Mouse (Mus musculus) heart, adult 18-20 months (tissue): ENCODE data around the gene Lhfpl1. TPM values are rescaled to one million over a fixed set of nuclear protein-coding genes. Genes with fewer than 3 reads are reported as not detected.
"Not testable (repeated sequence)": the region's sequence is repeated elsewhere in the genome, so short reads cannot be mapped to it uniquely, and the experiment has no call there.

Experiments
- DNase-seq, 2 experiments: peaks; one replicate each; pipeline ENCODE4 v3.0.0; 2021 to 2022; ENCODE audit warnings: mixed read lengths in 1 of 2
- long read RNA-seq, 2 experiments: library from polyadenylated mRNA; stranded (forward); transcript quantifications; one replicate each; pipeline ENCODE4 v2.0.0; 2021
- total RNA-seq, 2 experiments: library from RNA; stranded (reverse); gene quantifications; 2 replicates each; pipeline ENCODE4 v1.2.3; 2021

Gene Lhfpl1
- not detected for total RNA-seq
- long read RNA-seq, experiment 1: 0 reads
- long read RNA-seq, experiment 2: 0 reads

DNA sequence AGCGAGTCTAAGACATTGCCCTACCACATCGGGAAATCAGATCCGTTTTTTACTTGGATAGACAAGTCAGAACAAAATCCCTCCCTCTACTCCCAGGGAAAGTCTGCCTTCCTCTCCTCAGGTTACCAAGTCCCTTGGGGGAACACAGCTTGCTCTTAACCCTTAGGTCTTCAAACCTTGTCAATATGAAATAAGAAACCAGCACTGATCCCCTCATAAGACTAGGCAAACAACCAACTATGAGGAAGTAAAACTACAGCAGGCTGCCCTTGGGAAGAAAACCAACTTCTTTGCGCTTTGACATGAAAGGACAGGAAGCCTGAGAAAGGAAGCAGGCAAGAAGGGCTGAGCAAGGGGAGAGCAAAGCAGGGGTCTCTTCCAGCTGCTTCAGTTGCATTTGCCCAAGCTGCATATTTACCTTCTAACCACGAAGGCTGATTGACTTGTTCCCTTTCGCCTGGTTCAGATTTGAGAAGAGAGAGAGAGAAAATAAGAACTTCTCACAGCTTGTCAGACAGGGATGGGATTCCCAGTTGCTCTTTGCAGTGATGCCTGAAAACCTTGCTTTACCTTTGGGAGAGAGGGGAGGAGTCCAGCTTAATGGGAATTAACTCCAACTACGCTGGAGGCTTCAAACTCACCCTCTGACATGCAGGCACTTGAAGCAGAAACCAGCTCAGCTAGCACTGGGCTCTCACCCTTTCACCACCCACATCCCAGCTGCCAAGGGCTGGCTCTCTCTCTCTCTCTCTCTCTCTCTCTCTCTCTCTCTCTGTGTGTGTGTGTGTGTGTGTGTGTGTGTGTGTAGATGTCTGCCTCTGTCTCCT, at the start of gene Lhfpl1:
Gene Lhfpl1 (minus strand): TSS at position 713 of the 827 bp plus-strand sequence.
- DNase-seq: no peak

DNA sequence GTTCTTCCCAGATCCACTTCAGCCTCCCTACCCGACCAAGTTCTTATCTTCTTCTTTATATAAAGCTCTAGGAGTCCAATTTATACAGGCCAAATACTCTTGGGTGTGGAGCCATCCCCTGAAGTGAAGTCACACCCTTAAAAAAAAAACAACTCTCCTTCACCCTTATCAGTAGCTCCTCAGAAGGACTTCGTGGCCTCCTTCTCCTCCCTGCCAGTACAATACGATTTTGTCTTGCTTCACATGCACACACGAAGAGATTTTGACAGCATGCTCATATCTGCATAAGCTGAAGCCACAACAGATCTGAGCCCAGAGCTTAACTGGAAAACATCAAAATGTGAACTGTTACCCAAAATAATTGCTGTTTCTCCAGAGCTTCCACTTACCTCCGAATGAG, 22.9 kb upstream of the Lhfpl1 start:
- no peak for DNase-seq

DNA sequence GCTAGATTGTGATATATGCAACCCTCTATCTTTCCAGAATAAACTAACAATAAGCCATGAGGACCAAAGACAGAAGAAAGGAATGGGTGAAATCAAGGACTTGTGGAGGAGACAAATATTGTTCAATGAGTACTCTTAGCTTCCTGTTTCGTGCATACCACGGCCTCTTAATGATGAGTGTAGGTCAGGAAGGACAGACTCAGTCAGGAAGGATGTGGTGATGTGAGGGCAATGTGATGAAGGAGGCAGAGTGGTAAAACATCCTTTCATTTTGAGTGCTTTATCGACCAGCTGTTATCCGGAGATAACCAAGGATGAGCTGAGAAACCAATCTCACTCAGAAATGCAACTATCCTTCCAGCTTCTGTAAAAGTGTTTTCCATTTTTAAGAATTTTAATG, 13.6 kb upstream of the Lhfpl1 start:
- DNase-seq: no peak

DNA sequence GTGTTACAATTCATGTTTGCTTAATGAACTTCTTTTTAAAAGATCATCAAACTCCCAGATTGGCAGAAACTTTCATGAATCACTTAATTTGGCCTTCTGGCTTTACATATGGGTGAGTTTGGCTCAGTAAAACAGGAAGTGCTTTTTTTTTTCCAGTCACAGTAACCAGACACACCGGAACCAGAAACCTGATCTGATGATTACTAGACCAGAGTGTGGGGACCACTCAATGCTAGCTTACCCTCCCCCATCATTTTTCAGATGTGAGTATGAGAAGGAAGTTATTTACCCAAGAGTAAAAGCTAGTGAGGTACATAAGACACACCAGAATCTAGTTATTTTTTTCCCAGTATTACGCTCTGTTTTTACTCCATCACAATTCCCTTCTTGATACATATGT, 6.5 kb downstream of the Lhfpl1 start:
- no peak for DNase-seq

DNA sequence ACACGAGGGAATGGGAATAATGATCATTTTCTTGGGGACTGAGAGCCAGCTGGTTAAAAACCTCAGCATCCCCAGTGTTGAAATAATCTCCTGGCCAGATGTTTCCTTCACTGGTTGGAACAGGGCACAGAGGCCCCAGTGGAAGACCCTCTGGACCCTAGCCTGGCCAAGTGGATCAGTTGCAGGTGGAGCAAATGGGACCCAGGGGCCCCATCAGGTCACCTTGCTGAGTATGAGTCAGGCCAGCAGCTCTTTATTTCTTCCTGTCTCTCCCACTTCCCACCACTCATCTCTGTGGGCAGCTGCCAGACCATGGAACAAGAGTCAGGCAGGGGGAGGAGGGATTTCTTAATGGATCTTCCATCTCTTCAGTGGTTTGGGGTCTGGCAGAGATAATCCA, 12.7 kb downstream of the Lhfpl1 start:
- no peak for DNase-seq

DNA sequence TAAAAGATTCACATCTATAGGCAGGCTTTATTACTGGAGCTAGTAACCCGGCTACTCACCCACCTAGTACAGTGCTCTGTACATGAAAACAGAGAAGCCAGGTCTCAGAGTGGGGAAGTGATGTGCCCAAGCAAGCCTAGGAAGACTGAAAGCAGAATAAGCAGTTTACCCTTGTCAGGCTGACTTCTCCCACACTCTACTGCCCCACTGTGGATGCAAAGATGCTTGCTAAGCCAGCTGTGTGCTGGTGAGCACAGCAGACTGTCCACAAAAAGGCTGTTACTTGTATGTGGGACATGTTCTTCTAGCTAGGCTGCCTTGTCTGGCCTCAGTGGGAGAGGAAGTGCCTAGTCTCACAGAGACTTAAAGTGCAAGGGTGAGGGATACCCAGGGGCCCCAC, 40.3 kb downstream of the Lhfpl1 start:
- no peak for DNase-seq

DNA sequence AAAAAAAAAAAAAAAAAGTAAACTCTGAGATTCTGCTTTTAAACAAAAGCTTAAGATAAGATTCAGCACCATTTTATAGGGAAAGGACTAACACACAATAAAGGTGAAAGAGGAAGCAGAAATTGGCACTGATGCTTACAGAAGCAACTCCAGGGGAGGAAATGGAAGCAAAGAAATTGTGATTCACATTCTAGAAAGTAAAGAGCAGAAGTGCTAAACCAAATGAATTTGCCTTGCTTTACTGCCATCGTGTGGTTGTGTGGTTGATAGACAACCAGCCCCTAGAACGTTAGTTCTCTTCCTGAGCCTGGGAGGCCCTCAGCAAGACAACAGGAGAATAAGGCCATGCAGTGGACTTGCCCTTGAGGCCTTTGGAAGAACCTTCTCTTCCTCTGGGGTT, 41.7 kb downstream of the Lhfpl1 start:
- DNase-seq: peak; percentile 2 to 15

DNA sequence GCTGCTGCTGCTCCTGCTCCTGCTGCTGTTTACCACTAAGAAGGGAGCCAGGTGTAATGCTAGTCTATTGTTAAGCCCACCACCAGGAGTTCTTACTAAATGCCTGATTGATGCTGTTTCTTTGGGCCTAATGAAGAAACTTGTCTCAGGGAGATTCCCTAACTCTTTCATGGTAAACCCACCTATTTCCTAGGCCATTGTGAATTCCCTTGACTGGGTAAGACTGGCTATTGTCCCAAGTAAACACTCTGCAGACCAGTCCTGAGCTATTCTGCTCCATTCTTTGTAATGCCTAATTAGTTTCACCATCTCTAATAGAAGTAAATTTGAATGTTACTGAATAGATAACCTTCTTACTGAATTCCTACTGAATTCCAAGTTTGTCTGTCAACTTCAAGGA, 48.7 kb downstream of the Lhfpl1 start:
- DNase-seq: not testable (repeated sequence)

DNA sequence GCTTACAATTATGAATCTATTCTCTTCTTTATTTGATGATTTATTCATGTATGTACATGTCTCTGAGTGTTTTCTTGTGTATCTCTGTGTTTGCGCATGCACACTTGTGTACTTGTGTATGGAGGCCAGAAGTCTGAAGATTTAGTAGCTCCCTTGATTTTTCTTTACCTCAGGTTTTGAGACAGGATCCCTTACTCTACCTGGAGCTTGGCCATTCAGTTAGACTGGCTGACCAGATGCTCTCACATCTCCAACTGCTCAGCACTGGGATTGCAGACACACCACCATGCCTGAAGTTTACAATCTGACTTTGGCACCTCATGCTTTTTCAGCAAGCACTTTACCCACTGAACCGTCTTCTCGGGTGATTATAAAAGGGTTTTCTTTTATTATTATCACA, 76.7 kb downstream of the Lhfpl1 start:
- no peak for DNase-seq

DNA sequence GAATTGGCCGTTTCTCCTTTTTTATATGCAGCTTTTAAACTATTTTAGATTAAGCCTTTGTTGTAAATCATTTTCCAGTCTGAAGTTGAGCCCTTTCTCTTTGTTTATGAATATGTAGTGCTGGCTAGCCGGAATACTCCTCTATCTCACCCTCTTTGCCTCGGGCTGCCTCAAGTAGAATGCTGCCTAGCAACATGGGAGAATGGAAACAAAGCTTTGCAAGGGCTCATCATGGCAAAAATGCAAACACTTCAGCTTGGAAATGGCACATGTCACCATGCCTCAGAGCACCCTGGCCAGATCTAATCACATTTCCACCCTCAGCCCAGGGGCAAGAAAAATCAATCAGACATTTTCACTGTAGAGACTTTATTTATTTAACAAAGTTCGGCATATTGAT, 77.1 kb downstream of the Lhfpl1 start:
- peak in 1 of 2 experiments; percentile 0 for DNase-seq

DNA sequence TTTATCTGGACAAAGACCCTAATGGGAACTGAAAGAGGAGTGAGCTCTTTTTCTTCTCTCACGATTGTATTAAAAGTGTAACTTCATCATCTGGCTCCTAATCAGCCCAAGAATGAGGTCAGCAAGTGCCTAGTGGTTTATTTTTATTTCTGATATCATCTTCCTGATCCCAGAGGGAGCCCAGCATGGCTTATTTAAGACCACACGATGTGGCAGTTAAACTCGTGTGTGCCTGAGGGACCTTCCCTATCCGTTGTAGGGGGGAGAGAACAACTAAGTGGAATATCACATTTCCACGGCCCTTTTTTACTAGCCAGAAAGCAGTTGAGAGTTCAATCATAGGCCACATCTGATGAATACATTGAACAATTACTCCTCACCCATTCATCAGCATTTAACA, 87.1 kb downstream of the Lhfpl1 start:
- peak in 1 of 2 experiments; percentile 15 for DNase-seq

Other genes starting within 250 kb of the Lhfpl1 start
- gene Amot, start 156.1 kb upstream of the Lhfpl1 start, total RNA-seq: 10 to 100 TPM in 1 of 2 experiments, 1 to 10 TPM in 1; 8.2 to 11.7 TPM